Mouse (Mus musculus): Measurements from ENCODE around the gene Adam12. TPM values are rescaled to one million over a fixed set of nuclear protein-coding genes. Genes with fewer than 3 reads are reported as not detected.

Adam12 gene
- polyA plus RNA-seq, 1 experiment from 2014 or later, result 2.8 TPM

DNA sequence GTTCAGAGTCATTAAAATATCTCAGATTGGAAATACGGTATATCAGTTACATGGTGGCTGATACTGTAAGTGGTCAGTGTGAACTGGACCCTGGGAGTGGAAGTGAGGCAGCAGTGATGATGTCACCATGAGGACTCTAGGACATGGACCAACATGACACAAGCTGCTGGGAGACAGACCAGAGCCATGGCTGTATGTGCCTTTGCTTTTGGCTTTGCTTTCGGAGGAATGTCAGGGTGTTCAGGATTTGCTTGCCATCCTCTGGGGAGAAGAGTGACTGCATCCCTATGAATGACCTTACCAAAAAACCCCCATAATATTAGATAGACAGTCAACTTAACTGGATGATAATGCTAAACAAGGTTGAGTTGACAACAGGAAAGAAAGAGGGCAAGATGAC is 85.1 kb downstream of the Adam12 start:
- Histone ChIP-seq H3K4me2 (ENCODE audit: low read length) (no peak overlapping the region), H3K4me1 (replicated peaks; ENCODE audit: insufficient read depth, low read length) (no peaks in the 10 kb centered on the region), H3K36me3 (ENCODE audit: insufficient read depth, low read length) (no peaks in the 10 kb centered on the region), H3K9me3 (replicated peaks; ENCODE audit: low read length) (no peaks in the 10 kb centered on the region), H3K27ac (no peak overlapping the region), H3K27me3 (ENCODE audit: insufficient read depth, low read length) (no peaks in the 10 kb centered on the region), H3K4me3 (replicated peaks; ENCODE audit: low read depth, low read length) (no peak overlapping the region), H3K9ac (ENCODE audit: low read depth, low read length) (no peak overlapping the region)
- WGBS, result 98% methylated on average over 2 of the region's 2 CpGs
- DNase-seq (ENCODE audit: low spot score) (no peak), ATAC-seq (replicated peaks; ENCODE audit: low FRiP score, low read depth) (no peak)
- TF ChIP-seq CTCF (IDR thresholded peaks at IDR 0.05; ENCODE audit: low read depth), result no peak

DNA sequence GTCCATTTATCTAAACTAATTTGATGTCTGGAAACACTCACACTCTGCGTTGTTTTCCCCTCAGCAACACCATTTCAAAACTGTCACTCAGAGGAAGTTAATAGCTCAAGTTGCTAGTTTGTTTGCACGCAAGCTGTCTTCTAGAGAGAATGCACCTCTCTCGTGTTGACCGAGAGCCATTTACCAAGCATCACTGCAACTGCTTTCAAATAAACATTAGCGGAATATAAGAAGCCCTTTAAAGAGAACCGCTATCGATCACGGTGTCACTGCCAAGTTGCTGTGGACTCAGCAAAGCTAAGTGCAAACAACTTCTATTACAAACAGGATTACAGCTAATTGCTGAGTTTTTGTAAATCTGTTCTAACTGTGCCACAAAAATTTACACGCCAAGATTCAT is 87.8 kb downstream of the Adam12 start:
- 79% methylated on average over 9 of the region's 9 CpGs for WGBS

DNA sequence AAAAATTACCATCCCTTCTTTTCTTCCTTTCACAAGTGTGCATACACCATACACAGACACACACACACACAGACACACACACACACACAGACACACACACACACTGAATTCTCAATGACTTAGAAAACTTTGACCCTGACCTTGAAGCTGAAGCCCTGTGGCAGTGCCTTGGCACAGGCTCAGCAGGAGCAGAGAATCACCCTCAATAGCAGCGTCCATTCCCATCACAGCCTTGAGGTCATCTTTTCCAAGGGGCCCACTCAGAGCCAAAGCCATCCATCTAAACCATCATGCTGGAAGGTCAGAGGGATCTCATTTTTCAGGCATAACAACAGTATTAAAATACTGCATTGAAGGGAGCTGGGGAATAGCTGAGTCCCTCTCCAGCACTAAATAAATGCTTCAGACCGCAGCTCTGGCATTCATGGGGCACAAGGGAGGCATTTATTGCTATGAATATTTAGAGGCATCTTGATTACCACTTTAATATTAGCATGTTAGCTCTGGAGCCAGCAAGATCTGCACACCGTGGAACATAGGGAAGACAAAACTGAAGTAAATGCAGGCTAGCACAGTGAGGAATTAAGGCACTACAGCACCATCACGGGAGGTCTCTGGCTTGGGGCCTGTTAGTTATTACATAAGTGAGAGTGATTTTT is 92.5 kb downstream of the Adam12 start:
- H3K9ac ChIP-seq (ENCODE audit: low read depth, low read length), result no peak overlapping the region
- 48% methylated on average over 4 of the region's 4 CpGs for WGBS
- TF ChIP-seq CTCF (IDR thresholded peaks at IDR 0.05; ENCODE audit: low read depth), result no peak
- DNase-seq (ENCODE audit: low spot score), result no peak
- H3K4me2 ChIP-seq (ENCODE audit: low read length), result no peak overlapping the region
- H3K4me1 ChIP-seq (replicated peaks; ENCODE audit: insufficient read depth, low read length), result no peaks in the 10 kb centered on the region
- H3K27ac ChIP-seq, result no peak overlapping the region
- H3K27me3 ChIP-seq (ENCODE audit: insufficient read depth, low read length), result no peaks in the 10 kb centered on the region
- no peak overlapping the region for H3K4me3 ChIP-seq (replicated peaks; ENCODE audit: low read depth, low read length)
- no peaks in the 10 kb centered on the region for H3K36me3 ChIP-seq (ENCODE audit: insufficient read depth, low read length)
- no peak for ATAC-seq (replicated peaks; ENCODE audit: low FRiP score, low read depth)
- no peaks in the 10 kb centered on the region for H3K9me3 ChIP-seq (replicated peaks; ENCODE audit: low read length)

More for the DNA sequence above, 87.8 kb downstream of the Adam12 start:
- Histone ChIP-seq H3K4me2 (ENCODE audit: low read length) (no peak overlapping the region), H3K27me3 (ENCODE audit: insufficient read depth, low read length) (no peaks in the 10 kb centered on the region), H3K9me3 (replicated peaks; ENCODE audit: low read length) (no peaks in the 10 kb centered on the region), H3K4me3 (replicated peaks; ENCODE audit: low read depth, low read length) (no peak overlapping the region), H3K27ac (no peak overlapping the region), H3K36me3 (ENCODE audit: insufficient read depth, low read length) (no peaks in the 10 kb centered on the region), H3K9ac (ENCODE audit: low read depth, low read length) (no peak overlapping the region), H3K4me1 (replicated peaks; ENCODE audit: insufficient read depth, low read length) (no peaks in the 10 kb centered on the region)
- ATAC-seq (replicated peaks; ENCODE audit: low FRiP score, low read depth), result no peak
- no peak for DNase-seq (ENCODE audit: low spot score)
- no peak for TF ChIP-seq CTCF (IDR thresholded peaks at IDR 0.05; ENCODE audit: low read depth)

DNA sequence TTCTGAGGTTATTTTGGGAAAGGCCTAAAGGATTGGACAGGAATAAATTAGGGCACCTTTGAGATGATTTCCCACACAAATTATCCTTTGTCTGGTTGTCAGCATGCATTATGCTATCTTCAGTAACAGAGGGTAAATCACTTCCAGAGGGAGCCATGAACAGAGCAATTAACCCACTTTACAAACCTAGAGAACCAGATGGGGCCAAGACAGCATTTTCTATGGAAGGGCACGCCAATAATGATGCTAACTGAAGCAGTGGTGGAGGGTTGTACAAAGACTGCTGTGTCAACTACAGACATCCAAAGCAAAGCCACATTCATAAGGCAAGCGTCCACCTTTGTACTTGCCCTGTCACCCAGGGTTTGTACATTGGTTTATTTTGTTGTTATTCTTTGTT is 99.6 kb downstream of the Adam12 start:
- no peaks in the 10 kb centered on the region for H3K27me3 ChIP-seq (ENCODE audit: insufficient read depth, low read length)
- H3K9me3 ChIP-seq (replicated peaks; ENCODE audit: low read length), result no peaks in the 10 kb centered on the region
- ATAC-seq (replicated peaks; ENCODE audit: low FRiP score, low read depth), result no peak
- no peak overlapping the region for H3K4me3 ChIP-seq (replicated peaks; ENCODE audit: low read depth, low read length)
- no peak for DNase-seq (ENCODE audit: low spot score)
- H3K36me3 ChIP-seq (ENCODE audit: insufficient read depth, low read length), result no peaks in the 10 kb centered on the region
- H3K9ac ChIP-seq (ENCODE audit: low read depth, low read length), result no peak overlapping the region
- H3K4me2 ChIP-seq (ENCODE audit: low read length), result no peak overlapping the region
- TF ChIP-seq CTCF (IDR thresholded peaks at IDR 0.05; ENCODE audit: low read depth), result no peak
- no peak overlapping the region for H3K27ac ChIP-seq
- H3K4me1 ChIP-seq (replicated peaks; ENCODE audit: insufficient read depth, low read length), result no peaks in the 10 kb centered on the region
- 87% methylated on average over 2 of the region's 2 CpGs for WGBS

DNA sequence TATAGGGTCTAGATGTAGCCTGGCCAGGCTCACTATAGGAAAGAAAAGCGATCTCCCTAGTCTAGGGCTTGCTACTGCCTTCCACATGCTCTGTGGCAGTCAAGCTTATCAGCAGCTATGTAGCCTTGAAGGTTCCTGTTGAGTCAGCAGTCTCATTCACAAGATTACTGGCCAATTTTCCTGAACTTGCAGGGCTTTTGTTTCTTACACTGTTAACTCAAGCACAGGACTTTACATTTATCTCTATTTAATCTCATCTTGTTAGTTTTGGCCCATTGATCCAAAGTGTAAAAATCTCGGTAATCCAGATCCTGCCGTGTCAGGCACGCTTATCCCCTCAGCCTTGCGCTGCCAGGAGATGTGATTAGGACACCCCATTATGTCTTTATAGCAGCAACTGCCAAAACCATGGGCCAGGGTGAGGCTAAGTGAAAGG is 103.8 kb downstream of the Adam12 start:
- Histone ChIP-seq H3K27ac (no peak overlapping the region), H3K36me3 (ENCODE audit: insufficient read depth, low read length) (no peaks in the 10 kb centered on the region), H3K4me2 (ENCODE audit: low read length) (no peak overlapping the region), H3K4me3 (replicated peaks; ENCODE audit: low read depth, low read length) (no peak overlapping the region), H3K9ac (ENCODE audit: low read depth, low read length) (no peak overlapping the region), H3K4me1 (replicated peaks; ENCODE audit: insufficient read depth, low read length) (no peaks in the 10 kb centered on the region), H3K9me3 (replicated peaks; ENCODE audit: low read length) (no peaks in the 10 kb centered on the region), H3K27me3 (ENCODE audit: insufficient read depth, low read length) (no peaks in the 10 kb centered on the region)
- TF ChIP-seq CTCF (IDR thresholded peaks at IDR 0.05; ENCODE audit: low read depth), result no peak
- ATAC-seq (replicated peaks; ENCODE audit: low FRiP score, low read depth), result no peak
- DNase-seq (ENCODE audit: low spot score), result no peak
- 67% methylated on average over 5 of the region's 5 CpGs for WGBS

DNA sequence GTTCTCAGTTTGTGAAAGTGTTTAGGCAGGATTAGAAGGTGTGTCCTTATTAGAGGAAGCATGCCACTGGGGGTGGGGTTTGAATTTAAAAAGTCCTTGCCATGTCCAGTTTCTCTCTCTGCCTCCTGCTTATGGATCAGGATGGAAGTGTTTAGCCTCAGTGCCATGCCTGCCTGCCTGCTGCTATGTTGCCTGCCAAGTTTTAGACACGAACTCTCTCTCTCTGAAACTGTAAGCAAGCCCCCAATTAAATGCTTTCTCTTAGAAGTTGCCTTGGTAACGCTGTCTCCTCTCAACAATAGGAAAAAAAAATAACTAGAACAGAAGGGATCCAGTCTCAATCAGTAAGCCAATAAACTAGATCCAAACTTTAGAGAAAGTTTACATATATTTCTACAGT is 110.5 kb downstream of the Adam12 start:
- no peak for ATAC-seq (replicated peaks; ENCODE audit: low FRiP score, low read depth)
- Histone ChIP-seq H3K27me3 (ENCODE audit: insufficient read depth, low read length) (no peaks in the 10 kb centered on the region), H3K4me3 (replicated peaks; ENCODE audit: low read depth, low read length) (no peak overlapping the region), H3K27ac (no peak overlapping the region), H3K4me2 (ENCODE audit: low read length) (no peak overlapping the region), H3K36me3 (ENCODE audit: insufficient read depth, low read length) (no peaks in the 10 kb centered on the region), H3K9ac (ENCODE audit: low read depth, low read length) (no peak overlapping the region), H3K4me1 (replicated peaks; ENCODE audit: insufficient read depth, low read length) (no peaks in the 10 kb centered on the region), H3K9me3 (replicated peaks; ENCODE audit: low read length) (no peaks in the 10 kb centered on the region)
- no peak for DNase-seq (ENCODE audit: low spot score)
- no peak for TF ChIP-seq CTCF (IDR thresholded peaks at IDR 0.05; ENCODE audit: low read depth)
- WGBS, result 65% methylated on average over 2 of the region's 2 CpGs

DNA sequence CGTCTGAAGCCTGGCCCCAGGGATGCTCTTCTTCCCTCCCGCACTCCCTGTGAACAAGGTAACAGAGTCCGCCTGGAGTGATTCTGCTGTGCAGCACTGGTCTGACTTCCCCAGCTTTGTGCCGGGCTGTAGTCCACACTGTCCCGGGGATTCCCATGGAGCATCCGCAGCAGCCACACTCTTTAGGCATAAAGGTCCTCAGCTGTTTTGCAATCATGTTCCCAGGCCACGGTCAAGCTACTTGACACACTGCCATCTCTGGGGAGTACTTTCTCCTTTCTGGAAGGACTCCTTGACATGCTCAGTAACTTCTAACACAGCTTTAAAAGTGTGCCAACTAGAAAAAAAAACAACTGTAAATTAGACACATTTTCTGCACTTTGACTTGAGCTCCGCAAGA is 116.5 kb downstream of the Adam12 start:
- no peak for ATAC-seq (replicated peaks; ENCODE audit: low FRiP score, low read depth)
- 76% methylated on average over 8 of the region's 8 CpGs for WGBS

More for the DNA sequence above, 116.5 kb downstream of the Adam12 start:
- H3K4me1 ChIP-seq (replicated peaks; ENCODE audit: insufficient read depth, low read length), result no peaks in the 10 kb centered on the region
- H3K9me3 ChIP-seq (replicated peaks; ENCODE audit: low read length), result no peaks in the 10 kb centered on the region
- H3K4me3 ChIP-seq (replicated peaks; ENCODE audit: low read depth, low read length), result no peak overlapping the region
- H3K36me3 ChIP-seq (ENCODE audit: insufficient read depth, low read length), result no peaks in the 10 kb centered on the region
- H3K4me2 ChIP-seq (ENCODE audit: low read length), result no peak overlapping the region
- no peaks in the 10 kb centered on the region for H3K27me3 ChIP-seq (ENCODE audit: insufficient read depth, low read length)
- TF ChIP-seq CTCF (IDR thresholded peaks at IDR 0.05; ENCODE audit: low read depth), result no peak
- H3K9ac ChIP-seq (ENCODE audit: low read depth, low read length), result no peak overlapping the region
- peak; percentile 28 for DNase-seq (ENCODE audit: low spot score)
- no peak overlapping the region for H3K27ac ChIP-seq

Measured in kidney, postnatal 0 days (tissue).